Mouse (Mus musculus) megakaryocyte, embryonic 14.5 days (primary cell): ENCODE data around the gene Patj.

ENCODE experiments used
- FLI1 ChIP-seq: IDR thresholded peaks from 2 replicates; pipeline ENCODE4 v1.6.1; 2012; ENCODE audit warnings: low read length, inconsistent platforms, mixed read lengths
- GATA1 ChIP-seq: IDR thresholded peaks from 3 replicates; pipeline ENCODE4 v1.6.1; 2012; ENCODE audit warnings: mixed read lengths, low read length, inconsistent platforms, borderline replicate concordance

GRCm38 (mm10) chr4:98511296-98511695, 115.7 kb downstream of the Patj start:
- TF ChIP-seq GATA1 (no peak), FLI1 (no peak)
